In the genomic region with DNA sequence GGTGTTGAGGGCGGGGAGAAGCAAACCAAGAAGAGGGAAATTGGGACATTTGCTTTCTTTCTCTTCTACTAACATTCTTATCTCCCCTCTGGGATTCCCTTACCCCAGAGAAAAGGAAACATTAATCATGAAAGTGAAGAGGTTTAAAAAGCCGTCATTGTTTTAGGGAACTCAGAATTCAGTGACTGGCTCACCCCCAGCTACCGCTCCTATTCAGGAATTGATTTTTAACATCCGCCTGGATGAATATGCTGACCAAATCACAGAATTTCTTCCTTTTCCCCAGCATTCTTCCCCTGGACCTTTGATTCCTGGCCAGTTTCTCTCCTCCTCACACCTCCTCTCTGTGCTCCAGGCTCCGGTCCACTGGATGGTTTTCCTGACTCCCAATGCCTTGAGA, we compare ENCODE assay signal across 19 mouse cellular contexts.
DNase-seq lines count a peak whose midpoint lies in the region; ATAC-seq lines count a peak whose summit lies in the region.
"Had no signal": no experiment of that assay in that cellular context is flagged by ENCODE, and none has a peak within 500 bp of the region (broad histone marks: within the 10 kb centered on the region; RNA-seq: fewer than 3 reads in every experiment).

No protein-coding gene starts in this region.

- peak overlapping the region; percentile 31; the same call in 1 of the 2 replicates for H3K4me2 ChIP-seq in heart, embryonic 12.5 days
- no peak overlapping the region for H3K4me2 ChIP-seq in lung, embryonic 15.5 days
- H3K4me2 ChIP-seq: embryonic facial prominence, embryonic 13.5 days; forebrain, embryonic 12.5 days; hindbrain, embryonic 12.5 days; intestine, embryonic 15.5 days had no signal

- WGBS in heart, embryonic 12.5 days: 30% methylated on average over 5 of the region's 5 CpGs
- 29% methylated on average over 5 of the region's 5 CpGs for WGBS in heart, embryonic 10.5 days
- WGBS in lung, embryonic 15.5 days: 8% methylated on average over 5 of the region's 5 CpGs

- H3K27me3 ChIP-seq in heart, embryonic 12.5 days (replicated peaks): no peaks in the 10 kb centered on the region
- H3K27me3 ChIP-seq in heart, embryonic 10.5 days (ENCODE audit: insufficient read depth, poor library complexity, severe bottlenecking): no peaks in the 10 kb centered on the region
- H3K27me3 ChIP-seq in lung, embryonic 15.5 days: no peaks in the 10 kb centered on the region
- H3K27me3 ChIP-seq: CH12.LX; embryonic facial prominence, embryonic 13.5 days; forebrain, embryonic 12.5 days; hindbrain, embryonic 12.5 days; intestine, embryonic 15.5 days had no signal

- no peak overlapping the region for H3K27ac ChIP-seq in heart, embryonic 12.5 days (ENCODE audit: poor library complexity, severe bottlenecking)
- H3K27ac ChIP-seq in heart, embryonic 10.5 days: no peak overlapping the region
- peak overlapping the region; percentile 19; the same call in 1 of the 2 replicates for H3K27ac ChIP-seq in lung, embryonic 15.5 days
- H3K27ac ChIP-seq: embryonic facial prominence, embryonic 13.5 days; forebrain, embryonic 12.5 days; hindbrain, embryonic 12.5 days; intestine, embryonic 15.5 days had no signal

- H3K9ac ChIP-seq in heart, embryonic 12.5 days: no peak overlapping the region
- H3K9ac ChIP-seq in lung, embryonic 15.5 days: no peak overlapping the region
- H3K9ac ChIP-seq: embryonic facial prominence, embryonic 13.5 days; forebrain, embryonic 12.5 days; hindbrain, embryonic 12.5 days; intestine, embryonic 15.5 days had no signal

- H3K4me1 ChIP-seq in heart, embryonic 12.5 days (replicated peaks): no peaks in the 10 kb centered on the region
- H3K4me1 ChIP-seq in heart, embryonic 10.5 days: no peaks in the 10 kb centered on the region
- H3K4me1 ChIP-seq in lung, embryonic 15.5 days: no peaks in the 10 kb centered on the region; the same call in 1 of the 2 replicates
- H3K4me1 ChIP-seq: embryonic facial prominence, embryonic 13.5 days; forebrain, embryonic 12.5 days; hindbrain, embryonic 12.5 days; intestine, embryonic 15.5 days had no signal

- H3K4me3 ChIP-seq in heart, embryonic 12.5 days: no peak overlapping the region
- no peak overlapping the region for H3K4me3 ChIP-seq in heart, embryonic 10.5 days
- H3K4me3 ChIP-seq in lung, embryonic 15.5 days: no peak overlapping the region
- H3K4me3 ChIP-seq: embryonic facial prominence, embryonic 13.5 days; forebrain, embryonic 12.5 days; hindbrain, embryonic 12.5 days; intestine, embryonic 15.5 days had no signal

- no peaks in the 10 kb centered on the region for H3K9me3 ChIP-seq in heart, embryonic 12.5 days (replicated peaks)
- no peaks in the 10 kb centered on the region for H3K9me3 ChIP-seq in heart, embryonic 10.5 days
- no peaks in the 10 kb centered on the region for H3K9me3 ChIP-seq in lung, embryonic 15.5 days
- H3K9me3 ChIP-seq: embryonic facial prominence, embryonic 13.5 days; forebrain, embryonic 12.5 days; hindbrain, embryonic 12.5 days; intestine, embryonic 15.5 days had no signal

- peak; percentile 9 for DNase-seq in embryo, embryonic 10.5 days (ENCODE audit: low spot score)
- DNase-seq in embryo, embryonic 10 days (ENCODE audit: low spot score): no peak
- no peak for DNase-seq in heart, embryonic 10.5 days (ENCODE audit: low spot score)
- DNase-seq in lung, postnatal 4 days: no peak
- no peak for DNase-seq in urinary bladder, postnatal 4 days (ENCODE audit: low spot score in 2 of 2)
- DNase-seq: adrenal gland, adult 8-10 months; cerebellum, adult 11 months; cerebellum, adult 8-10 months; cerebellum, postnatal 14 days; gastrocnemius, postnatal 10 days; heart, postnatal 4 days had no signal

- ATAC-seq in heart, embryonic 12.5 days (ENCODE audit: insufficient number of reproducible peaks, low FRiP score): no peak
- ATAC-seq in lung, embryonic 15.5 days (ENCODE audit: borderline replicate concordance, extremely low read depth, low FRiP score, low TSS enrichment): no peak
- ATAC-seq: forebrain, embryonic 16.5 days; intestine, embryonic 15.5 days had no signal

- no peaks in the 10 kb centered on the region for H3K36me3 ChIP-seq in heart, embryonic 12.5 days
- no peaks in the 10 kb centered on the region for H3K36me3 ChIP-seq in heart, embryonic 10.5 days
- no peaks in the 10 kb centered on the region for H3K36me3 ChIP-seq in lung, embryonic 15.5 days
- H3K36me3 ChIP-seq: embryonic facial prominence, embryonic 13.5 days; forebrain, embryonic 12.5 days; hindbrain, embryonic 12.5 days; intestine, embryonic 15.5 days had no signal
